Mouse (Mus musculus): Measurements from ENCODE around the gene Dap.

Gene Dap

GRCm38 (mm10) chr15:31302293-31302990, 78.3 kb downstream of the Dap start:
- DNase-seq (ENCODE audit: low read depth, low spot score), result no peak

GRCm38 (mm10) chr15:31304302-31304701, 80.2 kb downstream of the Dap start:
- no peak for DNase-seq (ENCODE audit: low read depth, low spot score)

- DNase-seq (ENCODE audit: low read depth, low spot score), result no peak
Measured at GRCm38 (mm10) chr15:31305181-31305580, 81.1 kb downstream of the Dap start.

- no peak for DNase-seq (ENCODE audit: low read depth, low spot score)
Measured at GRCm38 (mm10) chr15:31306726-31307125, 82.6 kb downstream of the Dap start.

GRCm38 (mm10) chr15:31309526-31309925, 85.4 kb downstream of the Dap start:
- no peak for DNase-seq (ENCODE audit: low read depth, low spot score)

GRCm38 (mm10) chr15:31312001-31312400, 87.9 kb downstream of the Dap start:
- no peak for DNase-seq (ENCODE audit: low read depth, low spot score)

- peak; percentile 46 for DNase-seq (ENCODE audit: low read depth, low spot score)
Measured at GRCm38 (mm10) chr15:31315630-31316231, 91.6 kb downstream of the Dap start.

GRCm38 (mm10) chr15:31317056-31317805, 93.1 kb downstream of the Dap start:
- DNase-seq (ENCODE audit: low read depth, low spot score), result no peak

GRCm38 (mm10) chr15:31318158-31318955, 94.2 kb downstream of the Dap start:
- DNase-seq (ENCODE audit: low read depth, low spot score), result no peak

GRCm38 (mm10) chr15:31319046-31319445, 94.9 kb downstream of the Dap start:
- no peak for DNase-seq (ENCODE audit: low read depth, low spot score)

- no peak for DNase-seq (ENCODE audit: low read depth, low spot score)
Measured at GRCm38 (mm10) chr15:31320598-31321377, 96.7 kb downstream of the Dap start.

- no peak for DNase-seq (ENCODE audit: low read depth, low spot score)
Measured at GRCm38 (mm10) chr15:31323684-31324083, 99.6 kb downstream of the Dap start.
